Mouse (Mus musculus): ENCODE measurements at regions not wholly inside any gene's neighbourhood (a gene's known extent, or its start where the extent isn't known, plus 50 kb on each side); places are given as distances from the start of the nearest gene placed in this dataset.
A peak's percentile ranks its signal among the peaks of the same experiment; 100 is the strongest.

- H3K27me3 ChIP-seq (ENCODE audit: control insufficient read depth, insufficient read depth, low read length): no peaks in the 10 kb centered on the region
- WGBS: 33% methylated on average over 11 of the region's 11 CpGs
- H3K4me2 ChIP-seq (replicated peaks; ENCODE audit: low read depth, low read length, severe bottlenecking): no peak overlapping the region
- H3K36me3 ChIP-seq (ENCODE audit: control insufficient read depth, insufficient read depth, low read length): no peaks in the 10 kb centered on the region
- no peaks in the 10 kb centered on the region; the same call in 1 of the 2 replicates for H3K4me1 ChIP-seq (ENCODE audit: control insufficient read depth, insufficient read depth, low read length)
- no peak overlapping the region for H3K9ac ChIP-seq (ENCODE audit: low read depth, low read length, severe bottlenecking)
- H3K4me3 ChIP-seq (replicated peaks; ENCODE audit: low read length): no peak overlapping the region
- H3K27ac ChIP-seq (replicated peaks; ENCODE audit: low read depth, low read length): no peak overlapping the region
- H3K9me3 ChIP-seq (ENCODE audit: control insufficient read depth, low read length): no peaks in the 10 kb centered on the region
- ATAC-seq (ENCODE audit: low FRiP score, low read depth) (no peak), DNase-seq (ENCODE audit: low spot score) (no peak)
- no peak for TF ChIP-seq POLR2A (IDR thresholded peaks at IDR 0.05; ENCODE audit: borderline replicate concordance, extremely low read depth, insufficient read depth, insufficient read length)
Measured at GRCm38 (mm10) chr4:153206789-153207457, 275.7 kb downstream of the Ajap1 start.

GRCm38 (mm10) chr4:153204764-153205163 is 277.8 kb downstream of the Ajap1 start:
- no peak overlapping the region for H3K4me2 ChIP-seq (replicated peaks; ENCODE audit: low read depth, low read length, severe bottlenecking)
- DNase-seq (ENCODE audit: low spot score) (no peak), ATAC-seq (ENCODE audit: low FRiP score, low read depth) (no peak)
- no peak for TF ChIP-seq POLR2A (IDR thresholded peaks at IDR 0.05; ENCODE audit: borderline replicate concordance, extremely low read depth, insufficient read depth, insufficient read length)
- no peak overlapping the region for H3K27ac ChIP-seq (replicated peaks; ENCODE audit: low read depth, low read length)
- H3K9ac ChIP-seq (ENCODE audit: low read depth, low read length, severe bottlenecking): no peak overlapping the region
- no peaks in the 10 kb centered on the region for H3K27me3 ChIP-seq (ENCODE audit: control insufficient read depth, insufficient read depth, low read length)
- no peaks in the 10 kb centered on the region for H3K4me1 ChIP-seq (ENCODE audit: control insufficient read depth, insufficient read depth, low read length)
- H3K9me3 ChIP-seq (ENCODE audit: control insufficient read depth, low read length): no peaks in the 10 kb centered on the region
- H3K36me3 ChIP-seq (ENCODE audit: control insufficient read depth, insufficient read depth, low read length): no peaks in the 10 kb centered on the region
- 38% methylated on average over 7 of the region's 7 CpGs for WGBS
- H3K4me3 ChIP-seq (replicated peaks; ENCODE audit: low read length): no peak overlapping the region

- 81% methylated on average over 20 of the region's 20 CpGs for whole genome bisulfite sequencing
- no peak for DNase-seq (ENCODE audit: low spot score)
Measured at GRCm38 (mm10) chr4:153200799-153201770, 281.5 kb downstream of the Ajap1 start.

GRCm38 (mm10) chr4:153189485-153189884 is 293.1 kb downstream of the Ajap1 start:
- H3K4me2 ChIP-seq (replicated peaks; ENCODE audit: low read depth, low read length, severe bottlenecking): no peak overlapping the region
- DNase-seq (ENCODE audit: low spot score) (peak; percentile 93), ATAC-seq (ENCODE audit: low FRiP score, low read depth) (0 out of 2 replicates have a peak, but pooled peaks have one; percentile 55)
- TF ChIP-seq POLR2A (IDR thresholded peaks at IDR 0.05; ENCODE audit: borderline replicate concordance, extremely low read depth, insufficient read depth, insufficient read length): no peak
- H3K9ac ChIP-seq (ENCODE audit: low read depth, low read length, severe bottlenecking): no peak overlapping the region
- 0 out of 2 replicates have a peak, but pooled peaks cover 2% of the 10 kb centered on the region for H3K4me1 ChIP-seq (ENCODE audit: control insufficient read depth, insufficient read depth, low read length)
- 4% methylated on average over 8 of the region's 8 CpGs for WGBS
- no peak overlapping the region for H3K4me3 ChIP-seq (replicated peaks; ENCODE audit: low read length)
- H3K27ac ChIP-seq (replicated peaks; ENCODE audit: low read depth, low read length): no peak overlapping the region
- no peaks in the 10 kb centered on the region for H3K27me3 ChIP-seq (ENCODE audit: control insufficient read depth, insufficient read depth, low read length)
- H3K9me3 ChIP-seq (ENCODE audit: control insufficient read depth, low read length): no peaks in the 10 kb centered on the region
- H3K36me3 ChIP-seq (ENCODE audit: control insufficient read depth, insufficient read depth, low read length): no peaks in the 10 kb centered on the region

More at GRCm38 (mm10) chr4:153200799-153201770, 281.5 kb downstream of the Ajap1 start:
- H3K27me3 ChIP-seq (ENCODE audit: control insufficient read depth, insufficient read depth, low read length): no peaks in the 10 kb centered on the region
- H3K4me3 ChIP-seq (replicated peaks; ENCODE audit: low read length): no peak overlapping the region
- no peak overlapping the region for H3K27ac ChIP-seq (replicated peaks; ENCODE audit: low read depth, low read length)
- peaks cover 5% of the 10 kb centered on the region; the same call in 1 of the 2 replicates for H3K9me3 ChIP-seq (ENCODE audit: control insufficient read depth, low read length)
- no peak for ATAC-seq (ENCODE audit: low FRiP score, low read depth)
- no peak overlapping the region for H3K9ac ChIP-seq (ENCODE audit: low read depth, low read length, severe bottlenecking)
- H3K4me1 ChIP-seq (ENCODE audit: control insufficient read depth, insufficient read depth, low read length): no peaks in the 10 kb centered on the region
- no peaks in the 10 kb centered on the region for H3K36me3 ChIP-seq (ENCODE audit: control insufficient read depth, insufficient read depth, low read length)
- no peak for TF ChIP-seq POLR2A (IDR thresholded peaks at IDR 0.05; ENCODE audit: borderline replicate concordance, extremely low read depth, insufficient read depth, insufficient read length)
- no peak overlapping the region for H3K4me2 ChIP-seq (replicated peaks; ENCODE audit: low read depth, low read length, severe bottlenecking)

- H3K36me3 ChIP-seq (ENCODE audit: control insufficient read depth, insufficient read depth, low read length): no peaks in the 10 kb centered on the region
- no peak for DNase-seq (ENCODE audit: low spot score)
- H3K4me3 ChIP-seq (replicated peaks; ENCODE audit: low read length): no peak overlapping the region
- no peak overlapping the region for H3K4me2 ChIP-seq (replicated peaks; ENCODE audit: low read depth, low read length, severe bottlenecking)
- WGBS: 0% methylated on average over 16 of the region's 17 CpGs
- H3K4me1 ChIP-seq (ENCODE audit: control insufficient read depth, insufficient read depth, low read length): 0 out of 2 replicates have a peak, but pooled peaks cover 2% of the 10 kb centered on the region
- H3K27me3 ChIP-seq (ENCODE audit: control insufficient read depth, insufficient read depth, low read length): no peaks in the 10 kb centered on the region
- H3K9ac ChIP-seq (ENCODE audit: low read depth, low read length, severe bottlenecking): no peak overlapping the region
- no peaks in the 10 kb centered on the region for H3K9me3 ChIP-seq (ENCODE audit: control insufficient read depth, low read length)
- no peak for TF ChIP-seq POLR2A (IDR thresholded peaks at IDR 0.05; ENCODE audit: borderline replicate concordance, extremely low read depth, insufficient read depth, insufficient read length)
- H3K27ac ChIP-seq (replicated peaks; ENCODE audit: low read depth, low read length): no peak overlapping the region
- no peak for ATAC-seq (ENCODE audit: low FRiP score, low read depth)
Measured at GRCm38 (mm10) chr4:153188504-153189031, 294.0 kb downstream of the Ajap1 start.
